Mouse (Mus musculus) megakaryocyte, embryonic 14.5 days (primary cell): ENCODE results near the gene Slc25a33. TPM values are rescaled to one million over a fixed set of nuclear protein-coding genes. Genes with fewer than 3 reads are reported as not detected.

Experiments used
- H3K27me3 ChIP-seq: replicated peaks from 2 replicates; pipeline ENCODE3; 2012; ENCODE audit warnings: inconsistent platforms
- H3K36me3 ChIP-seq: replicated peaks from 2 replicates; pipeline ENCODE3; 2012; ENCODE audit warnings: low read length, inconsistent platforms, mixed read lengths
- H3K4me1 ChIP-seq: 2 replicates; pipeline ENCODE4 v1.6.1; 2012; ENCODE audit warnings: inconsistent platforms
- H3K4me3 ChIP-seq: replicated peaks from 2 replicates; pipeline ENCODE3; 2012; ENCODE audit warnings: moderate library complexity, mild to moderate bottlenecking, inconsistent platforms
- H3K9me3 ChIP-seq: 2 replicates; pipeline ENCODE4 v1.6.1; 2012; ENCODE audit warnings: inconsistent platforms
- FLI1 ChIP-seq: IDR thresholded peaks from 2 replicates; pipeline ENCODE4 v1.6.1; 2012; ENCODE audit warnings: low read length, inconsistent platforms, mixed read lengths
- GATA1 ChIP-seq: IDR thresholded peaks from 3 replicates; pipeline ENCODE4 v1.6.1; 2012; ENCODE audit warnings: mixed read lengths, low read length, inconsistent platforms, borderline replicate concordance
- polyA plus RNA-seq: library from polyadenylated mRNA; stranded (reverse); fragments of >175 nt; gene quantifications from 2 replicates; pipeline ENCODE4 v1.2.3, GENCODE M21; 2012; ENCODE audit warnings: low replicate concordance; ENCODE audit not compliant: insufficient read depth

The Slc25a33 gene
- polyA plus RNA-seq, 1 experiment = 8.0 TPM

- H3K27me3 ChIP-seq = peaks cover 20% of the 10 kb centered on the region
- peaks cover 32% of the 10 kb centered on the region for H3K4me1 ChIP-seq
- H3K9me3 ChIP-seq = 0 out of 2 replicates have a peak, but pooled peaks cover 3% of the 10 kb centered on the region
- H3K36me3 ChIP-seq = no peaks in the 10 kb centered on the region
- no peak overlapping the region for H3K4me3 ChIP-seq
- TF ChIP-seq FLI1 = no peak
- TF ChIP-seq GATA1 = no peak
Measured at GRCm38 (mm10) chr4:149796567-149797219, 22.6 kb upstream of the Slc25a33 start.

- Histone ChIP-seq H3K36me3 (no peaks in the 10 kb centered on the region), H3K4me1 (peaks cover 46% of the 10 kb centered on the region), H3K9me3 (0 out of 2 replicates have a peak, but pooled peaks cover 3% of the 10 kb centered on the region), H3K27me3 (peaks cover 17% of the 10 kb centered on the region), H3K4me3 (no peak overlapping the region)
- TF ChIP-seq GATA1 (no peak), FLI1 (no peak)
Measured at GRCm38 (mm10) chr4:149794966-149795477, 20.9 kb upstream of the Slc25a33 start.

GRCm38 (mm10) chr4:149794010-149794338 is 19.9 kb upstream of the Slc25a33 start:
- H3K4me1 ChIP-seq = peaks cover 56% of the 10 kb centered on the region
- peaks cover 3% of the 10 kb centered on the region; the same call in 1 of the 2 replicates for H3K9me3 ChIP-seq
- H3K4me3 ChIP-seq = no peak overlapping the region
- TF ChIP-seq GATA1 = no peak
- no peak for TF ChIP-seq FLI1
- peaks cover 15% of the 10 kb centered on the region for H3K27me3 ChIP-seq
- H3K36me3 ChIP-seq = no peaks in the 10 kb centered on the region

- Histone ChIP-seq H3K27me3 (peaks cover 14% of the 10 kb centered on the region), H3K9me3 (peaks cover 9% of the 10 kb centered on the region), H3K36me3 (no peaks in the 10 kb centered on the region), H3K4me3 (no peak overlapping the region), H3K4me1 (peaks cover 58% of the 10 kb centered on the region)
- TF ChIP-seq GATA1 = no peak
- TF ChIP-seq FLI1 = no peak
Measured at GRCm38 (mm10) chr4:149793156-149794009, 19.3 kb upstream of the Slc25a33 start.

- Histone ChIP-seq H3K36me3 (peaks cover 3% of the 10 kb centered on the region), H3K9me3 (peaks cover 20% of the 10 kb centered on the region), H3K4me1 (peaks cover 55% of the 10 kb centered on the region), H3K4me3 (peak overlapping the region; percentile 2), H3K27me3 (peaks cover 16% of the 10 kb centered on the region)
- no peak for TF ChIP-seq FLI1
- TF ChIP-seq GATA1 = no peak
Measured at GRCm38 (mm10) chr4:149792159-149792800, 18.2 kb upstream of the Slc25a33 start.

- Histone ChIP-seq H3K4me1 (peaks cover 51% of the 10 kb centered on the region), H3K36me3 (peaks cover 3% of the 10 kb centered on the region), H3K9me3 (peaks cover 28% of the 10 kb centered on the region), H3K27me3 (peaks cover 21% of the 10 kb centered on the region), H3K4me3 (no peak overlapping the region)
- TF ChIP-seq FLI1 (no peak), GATA1 (no peak)
Measured at GRCm38 (mm10) chr4:149791470-149791869, 17.4 kb upstream of the Slc25a33 start.

- H3K9me3 ChIP-seq = peaks cover 29% of the 10 kb centered on the region
- TF ChIP-seq FLI1 (no peak), GATA1 (no peak)
- H3K4me1 ChIP-seq = peaks cover 46% of the 10 kb centered on the region
- peak overlapping the region; percentile 18 for H3K4me3 ChIP-seq
- peaks cover 3% of the 10 kb centered on the region for H3K36me3 ChIP-seq
- peaks cover 19% of the 10 kb centered on the region for H3K27me3 ChIP-seq
Measured at GRCm38 (mm10) chr4:149790969-149791368, 16.9 kb upstream of the Slc25a33 start.

GRCm38 (mm10) chr4:149790546-149790945 is 16.5 kb upstream of the Slc25a33 start:
- peaks cover 28% of the 10 kb centered on the region for H3K9me3 ChIP-seq
- H3K27me3 ChIP-seq = peaks cover 18% of the 10 kb centered on the region
- no peak for TF ChIP-seq GATA1
- no peak for TF ChIP-seq FLI1
- no peak overlapping the region for H3K4me3 ChIP-seq
- H3K4me1 ChIP-seq = peaks cover 46% of the 10 kb centered on the region
- H3K36me3 ChIP-seq = peaks cover 3% of the 10 kb centered on the region

- Histone ChIP-seq H3K36me3 (peaks cover 3% of the 10 kb centered on the region), H3K4me1 (peaks cover 55% of the 10 kb centered on the region), H3K27me3 (peaks cover 18% of the 10 kb centered on the region), H3K4me3 (peak overlapping the region; percentile 64), H3K9me3 (peaks cover 28% of the 10 kb centered on the region)
- TF ChIP-seq GATA1 (peak; percentile 84), FLI1 (no peak)
Measured at GRCm38 (mm10) chr4:149789421-149790194, 15.5 kb upstream of the Slc25a33 start.
